Mouse (Mus musculus): Measurements from ENCODE around the gene Gm20388.
"Not testable (repeated sequence)": the region's sequence is repeated elsewhere in the genome, so short reads cannot be mapped to it uniquely, and the experiment has no call there.

Gene Gm20388

DNA sequence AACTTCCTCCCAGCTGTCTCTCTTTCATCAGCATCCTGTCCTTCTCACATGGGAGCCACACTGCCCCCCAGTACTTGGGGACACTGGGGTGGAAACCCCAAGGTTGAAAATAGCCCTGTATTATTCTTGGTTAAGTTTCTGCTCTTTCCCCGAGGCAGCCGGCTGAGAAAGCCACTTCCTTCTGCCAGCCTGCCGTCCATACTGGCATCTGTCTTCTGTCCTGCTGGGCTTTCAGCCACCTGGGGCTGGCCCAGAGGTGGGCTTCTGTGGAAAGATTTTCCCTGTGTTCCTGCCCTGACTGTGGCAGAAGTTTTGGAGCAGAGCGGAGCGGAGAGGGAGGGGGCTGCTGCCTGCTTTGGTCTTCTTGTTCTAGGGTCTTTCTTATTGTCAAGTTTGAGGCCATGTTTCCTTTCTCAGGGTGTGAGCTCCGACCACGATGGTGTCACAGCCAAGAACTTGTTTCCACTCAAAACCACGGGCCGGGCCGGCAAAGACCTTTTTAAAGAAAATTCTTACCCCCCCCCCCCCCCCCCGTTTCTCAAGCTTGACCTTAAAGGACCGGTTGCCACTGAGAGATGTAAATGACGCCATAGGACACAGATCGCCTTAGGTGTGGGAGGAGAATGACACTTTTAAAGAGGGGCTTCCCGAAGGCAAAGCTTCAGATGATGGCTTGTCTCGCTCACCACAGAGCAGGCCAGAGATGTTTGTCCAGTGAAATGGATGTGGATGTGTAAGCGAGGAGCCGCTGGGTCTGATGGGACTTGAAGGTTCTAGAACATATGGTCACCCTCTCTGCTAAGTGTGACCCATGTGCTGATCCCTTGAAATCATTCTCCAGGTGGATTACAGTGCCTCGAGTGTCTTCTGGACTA lies 849.9 kb downstream of the Gm20388 start:
- no peak for DNase-seq

DNA sequence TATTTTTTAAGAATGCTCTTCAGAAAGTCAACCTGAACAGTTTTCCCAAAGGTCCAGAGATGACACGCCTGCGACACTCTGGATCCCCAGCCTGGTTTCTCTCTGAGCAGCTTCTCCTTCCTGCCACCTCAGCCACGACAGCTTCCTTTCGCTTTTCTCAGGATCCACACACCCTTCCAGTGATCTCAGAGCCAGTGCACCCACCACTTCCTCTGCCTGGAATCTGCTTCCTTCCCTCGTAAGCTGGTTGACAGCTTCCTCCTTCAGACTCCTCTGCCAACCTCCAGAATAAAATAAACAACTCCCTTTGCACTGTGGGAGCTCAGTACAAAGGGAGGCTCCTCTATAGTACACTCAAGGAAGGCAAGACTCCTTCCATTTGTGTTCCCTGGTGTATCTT lies 852.6 kb downstream of the Gm20388 start:
- DNase-seq = no peak

- DNase-seq = no peak
These were observed 854.0 kb downstream of the Gm20388 start for GRCm38 (mm10) chr8:120764638-120765037.

DNA sequence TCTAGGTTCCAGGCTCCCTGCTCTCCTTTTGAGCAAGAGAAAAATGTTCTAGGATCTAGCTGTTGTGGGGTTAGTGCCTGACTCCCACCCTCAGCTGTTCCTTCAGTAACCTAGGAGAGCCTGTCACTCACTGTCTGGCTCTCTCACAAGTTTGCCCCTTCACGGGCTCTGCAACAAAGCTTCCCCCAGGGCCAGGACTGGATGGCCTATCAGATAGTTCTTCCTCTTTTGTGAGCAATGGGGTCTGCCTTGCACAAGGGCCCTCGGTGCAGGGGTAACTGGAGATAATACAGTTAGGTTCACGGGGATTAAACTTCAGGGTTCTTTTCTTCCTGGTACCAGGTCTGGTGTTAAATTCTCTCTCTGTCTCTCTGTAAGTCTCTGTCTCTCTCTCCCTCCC lies 856.0 kb downstream of the Gm20388 start:
- no peak for DNase-seq

DNA sequence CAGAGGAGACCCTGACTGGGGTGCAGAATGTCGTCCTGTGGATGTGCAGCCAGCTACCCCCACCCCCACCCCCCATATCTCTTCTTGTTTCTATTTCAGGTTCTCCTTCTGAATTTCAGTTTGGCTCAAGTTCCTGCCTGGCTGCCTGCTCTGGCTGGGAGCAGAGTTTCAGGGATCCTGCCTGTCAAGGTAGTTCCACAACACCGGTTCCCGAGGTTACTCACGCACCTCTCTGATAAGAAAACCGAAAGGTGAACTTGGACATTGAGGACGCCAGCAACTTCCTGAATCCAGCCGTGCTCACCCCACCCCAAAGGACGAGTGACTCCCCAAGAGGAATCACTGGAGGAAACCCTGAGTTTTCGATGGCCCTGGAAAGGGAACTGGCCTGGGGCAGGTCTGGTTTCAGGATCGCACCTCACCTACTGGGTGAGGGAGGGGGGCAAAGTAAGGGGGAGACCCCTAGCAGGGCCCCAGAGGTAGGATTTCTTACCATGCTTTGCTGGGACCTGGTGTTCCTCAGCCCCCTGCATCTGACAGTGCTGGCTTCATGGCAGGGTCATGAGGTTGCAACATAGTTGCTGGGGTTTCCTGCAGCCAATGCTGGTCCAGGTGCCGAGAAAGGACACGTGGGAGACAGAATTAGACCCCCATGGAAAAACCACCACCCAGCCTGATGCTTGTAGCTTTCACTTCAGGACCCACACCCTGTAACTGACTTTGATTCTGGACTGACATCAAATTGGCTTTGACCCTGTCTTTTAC lies 858.0 kb downstream of the Gm20388 start:
- no peak for DNase-seq

DNA sequence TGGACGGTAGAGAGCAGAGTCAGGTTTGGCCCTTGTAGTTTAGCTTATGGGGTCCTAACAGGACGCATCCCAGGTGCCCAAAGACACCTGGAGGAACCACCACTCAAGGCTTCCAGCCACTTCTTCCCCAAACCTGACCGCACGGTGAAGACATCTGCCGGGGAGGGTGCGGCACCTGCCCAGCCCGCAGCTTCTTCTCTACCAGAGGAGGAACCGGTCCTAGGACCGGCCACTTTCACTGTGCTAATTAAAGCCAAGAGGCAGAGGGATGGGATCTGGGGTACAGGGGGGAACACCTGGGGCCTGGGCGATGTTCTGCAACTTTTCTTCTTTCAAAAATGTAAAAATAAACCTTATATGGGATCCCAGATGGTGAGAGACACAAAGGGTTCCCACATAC lies 866.5 kb downstream of the Gm20388 start:
- DNase-seq = no peak

GRCm38 (mm10) chr8:120777732-120778131 lies 867.1 kb downstream of the Gm20388 start:
- no peak for DNase-seq

DNA sequence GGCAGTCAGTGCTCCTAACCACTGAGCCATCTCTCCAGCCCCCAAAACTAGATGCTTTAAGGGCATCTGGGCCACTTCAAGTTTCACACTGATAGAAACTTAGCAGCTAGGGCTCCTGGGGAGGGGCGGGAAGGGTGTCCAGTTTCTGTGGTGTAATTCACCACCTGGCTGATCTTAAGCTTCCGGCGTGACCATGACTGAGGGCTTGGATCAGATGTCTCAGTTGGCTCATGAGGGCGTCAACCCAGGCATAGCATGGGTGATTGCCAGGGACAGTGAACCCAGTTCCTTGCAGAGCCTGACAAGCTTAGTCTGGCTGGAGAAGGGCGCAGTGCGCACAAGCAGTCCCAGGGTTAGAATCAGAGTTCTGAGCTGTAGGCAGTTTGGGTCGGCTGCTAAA lies 868.5 kb downstream of the Gm20388 start:
- no peak for DNase-seq

GRCm38 (mm10) chr8:120783781-120784180 lies 873.1 kb downstream of the Gm20388 start:
- DNase-seq = no peak

- DNase-seq = no peak
These were observed 876.1 kb downstream of the Gm20388 start for GRCm38 (mm10) chr8:120786753-120787152.

GRCm38 (mm10) chr8:120787631-120788030 lies 877.0 kb downstream of the Gm20388 start:
- no peak for DNase-seq

GRCm38 (mm10) chr8:120792710-120793109 lies 882.1 kb downstream of the Gm20388 start:
- no peak for DNase-seq

DNA sequence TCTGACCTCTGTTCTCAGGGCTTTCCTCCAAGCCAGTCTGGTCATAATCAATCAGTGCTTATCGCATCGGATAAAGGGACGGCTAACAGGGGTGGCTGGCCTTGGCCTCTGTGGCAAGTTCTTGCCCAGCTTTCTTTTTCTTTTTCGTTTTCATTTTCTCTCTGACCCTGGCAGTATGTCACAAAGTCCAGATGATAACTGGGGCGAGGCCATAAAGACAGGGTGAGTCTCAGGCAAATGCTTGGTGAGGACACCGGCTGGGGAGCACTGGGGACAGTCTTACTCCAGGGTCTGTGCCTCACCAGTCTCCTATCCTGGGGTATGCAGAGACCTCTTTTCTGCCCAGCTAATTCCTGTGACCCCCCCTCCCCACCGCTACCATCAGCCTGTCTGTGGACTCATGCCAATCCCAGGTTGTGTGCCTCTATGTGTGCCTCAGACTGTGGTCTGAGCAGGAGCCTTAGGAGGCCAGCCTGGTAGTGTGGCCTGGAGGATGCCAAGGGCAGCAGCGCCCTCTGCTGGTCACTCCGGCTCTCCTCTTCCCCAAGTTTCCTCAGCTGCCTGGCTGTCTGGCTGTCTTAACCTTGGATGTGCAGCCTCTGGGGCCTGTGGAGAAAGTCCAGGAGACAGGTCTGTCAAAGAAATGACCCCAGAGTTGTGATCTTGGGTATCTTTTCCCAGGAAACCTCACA lies 885.4 kb downstream of the Gm20388 start:
- DNase-seq = peak; percentile 79 to 86

GRCm38 (mm10) chr8:120797019-120797727 lies 886.5 kb downstream of the Gm20388 start:
- DNase-seq = no peak

- peak; percentile 65 to 73 for DNase-seq
These were observed 889.7 kb downstream of the Gm20388 start for GRCm38 (mm10) chr8:120800308-120800865.

- not testable (repeated sequence) for DNase-seq
These were observed 893.2 kb downstream of the Gm20388 start for GRCm38 (mm10) chr8:120803661-120804375.

- DNase-seq = no peak
These were observed 894.1 kb downstream of the Gm20388 start for GRCm38 (mm10) chr8:120804741-120805140.

GRCm38 (mm10) chr8:120806780-120807264 lies 896.2 kb downstream of the Gm20388 start:
- no peak for DNase-seq

- no peak for DNase-seq
These were observed 897.1 kb downstream of the Gm20388 start for GRCm38 (mm10) chr8:120807719-120808118.

DNA sequence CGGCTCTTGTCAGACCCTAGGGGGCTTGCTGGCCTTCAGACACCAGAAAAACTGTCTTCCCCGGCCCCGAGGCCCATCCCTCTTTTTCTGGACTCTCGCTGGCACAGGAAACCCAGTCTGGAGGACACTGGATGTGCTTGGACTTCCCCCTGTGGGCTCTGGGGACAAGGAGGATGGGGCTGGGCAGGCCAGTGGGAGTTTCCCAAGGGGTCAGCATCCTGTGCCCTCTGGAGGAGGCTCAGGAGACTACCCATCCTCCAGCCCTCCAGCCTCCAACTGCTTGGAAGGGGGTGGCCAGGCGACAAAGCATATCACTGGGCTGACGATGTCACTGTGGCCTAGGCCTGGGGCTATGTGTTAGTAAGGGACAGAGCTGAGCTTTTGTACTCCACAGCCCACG lies 898.4 kb downstream of the Gm20388 start:
- DNase-seq = no peak

- no peak for DNase-seq
These were observed 901.3 kb downstream of the Gm20388 start for GRCm38 (mm10) chr8:120811953-120812352.
